Mouse (Mus musculus): ENCODE data around the gene Tnks1bp1. TPM values are rescaled to one million over a fixed set of nuclear protein-coding genes. Genes with fewer than 3 reads are reported as not detected.

The Tnks1bp1 gene
- polyA plus RNA-seq, 1 experiment from 2014 or later = 21.8 TPM

GRCm38 (mm10) chr2:85007729-85008128 lies 40.1 kb upstream of the Tnks1bp1 start:
- ATAC-seq (replicated peaks; ENCODE audit: low FRiP score, low read depth) (no peak; the same call in 1 of the 2 replicates), DNase-seq (ENCODE audit: low spot score) (peak; percentile 54)
- WGBS = 26% methylated on average over 4 of the region's 4 CpGs
- H3K4me1 ChIP-seq (replicated peaks; ENCODE audit: insufficient read depth, low read length) = no peaks in the 10 kb centered on the region
- no peak overlapping the region for H3K4me3 ChIP-seq (replicated peaks; ENCODE audit: low read depth, low read length)
- no peaks in the 10 kb centered on the region for H3K36me3 ChIP-seq (ENCODE audit: insufficient read depth, low read length)
- H3K9me3 ChIP-seq (replicated peaks; ENCODE audit: low read length) = no peaks in the 10 kb centered on the region
- TF ChIP-seq CTCF (IDR thresholded peaks at IDR 0.05; ENCODE audit: low read depth) = peak; percentile 73
- no peak overlapping the region for H3K9ac ChIP-seq (ENCODE audit: low read depth, low read length)
- no peaks in the 10 kb centered on the region for H3K27me3 ChIP-seq (ENCODE audit: insufficient read depth, low read length)
- H3K27ac ChIP-seq = no peak overlapping the region
- no peak overlapping the region for H3K4me2 ChIP-seq (ENCODE audit: low read length)

- Histone ChIP-seq H3K9ac (ENCODE audit: low read depth, low read length) (no peak overlapping the region), H3K27me3 (ENCODE audit: insufficient read depth, low read length) (no peaks in the 10 kb centered on the region), H3K36me3 (ENCODE audit: insufficient read depth, low read length) (no peaks in the 10 kb centered on the region), H3K4me1 (replicated peaks; ENCODE audit: insufficient read depth, low read length) (no peaks in the 10 kb centered on the region), H3K4me3 (replicated peaks; ENCODE audit: low read depth, low read length) (no peak overlapping the region), H3K27ac (no peak overlapping the region), H3K4me2 (ENCODE audit: low read length) (no peak overlapping the region), H3K9me3 (replicated peaks; ENCODE audit: low read length) (no peaks in the 10 kb centered on the region)
- 50% methylated on average over 2 of the region's 2 CpGs for WGBS
- no peak for DNase-seq (ENCODE audit: low spot score)
- TF ChIP-seq CTCF (IDR thresholded peaks at IDR 0.05; ENCODE audit: low read depth) = no peak
- no peak for ATAC-seq (replicated peaks; ENCODE audit: low FRiP score, low read depth)
Measured at GRCm38 (mm10) chr2:85009212-85009611, 38.6 kb upstream of the Tnks1bp1 start.

- no peak overlapping the region for H3K4me2 ChIP-seq (ENCODE audit: low read length)
- H3K4me1 ChIP-seq (replicated peaks; ENCODE audit: insufficient read depth, low read length) = no peaks in the 10 kb centered on the region
- H3K9ac ChIP-seq (ENCODE audit: low read depth, low read length) = no peak overlapping the region
- H3K27ac ChIP-seq = no peak overlapping the region
- DNase-seq (ENCODE audit: low spot score) (peak; percentile 49), ATAC-seq (replicated peaks; ENCODE audit: low FRiP score, low read depth) (no peak)
- no peaks in the 10 kb centered on the region for H3K27me3 ChIP-seq (ENCODE audit: insufficient read depth, low read length)
- H3K9me3 ChIP-seq (replicated peaks; ENCODE audit: low read length) = no peaks in the 10 kb centered on the region
- 35% methylated on average over 9 of the region's 9 CpGs for WGBS
- TF ChIP-seq CTCF (IDR thresholded peaks at IDR 0.05; ENCODE audit: low read depth) = no peak
- H3K4me3 ChIP-seq (replicated peaks; ENCODE audit: low read depth, low read length) = no peak overlapping the region
- no peaks in the 10 kb centered on the region for H3K36me3 ChIP-seq (ENCODE audit: insufficient read depth, low read length)
Measured at GRCm38 (mm10) chr2:85011906-85012604, 35.8 kb upstream of the Tnks1bp1 start.

GRCm38 (mm10) chr2:85012679-85013078 lies 35.1 kb upstream of the Tnks1bp1 start:
- Histone ChIP-seq H3K4me3 (replicated peaks; ENCODE audit: low read depth, low read length) (no peak overlapping the region), H3K36me3 (ENCODE audit: insufficient read depth, low read length) (no peaks in the 10 kb centered on the region), H3K4me1 (replicated peaks; ENCODE audit: insufficient read depth, low read length) (no peaks in the 10 kb centered on the region), H3K27ac (no peak overlapping the region), H3K4me2 (ENCODE audit: low read length) (no peak overlapping the region), H3K27me3 (ENCODE audit: insufficient read depth, low read length) (no peaks in the 10 kb centered on the region), H3K9me3 (replicated peaks; ENCODE audit: low read length) (no peaks in the 10 kb centered on the region), H3K9ac (ENCODE audit: low read depth, low read length) (no peak overlapping the region)
- ATAC-seq (replicated peaks; ENCODE audit: low FRiP score, low read depth) = no peak
- DNase-seq (ENCODE audit: low spot score) = no peak
- no peak for TF ChIP-seq CTCF (IDR thresholded peaks at IDR 0.05; ENCODE audit: low read depth)
- 82% methylated on average over 14 of the region's 14 CpGs for WGBS

GRCm38 (mm10) chr2:85013826-85014587 lies 33.8 kb upstream of the Tnks1bp1 start:
- H3K9me3 ChIP-seq (replicated peaks; ENCODE audit: low read length) = no peaks in the 10 kb centered on the region
- no peak for DNase-seq (ENCODE audit: low spot score)
- TF ChIP-seq CTCF (IDR thresholded peaks at IDR 0.05; ENCODE audit: low read depth) = 0 out of 2 replicates have a peak, but pooled peaks have one; percentile 7
- ATAC-seq (replicated peaks; ENCODE audit: low FRiP score, low read depth) = no peak
- H3K4me2 ChIP-seq (ENCODE audit: low read length) = no peak overlapping the region
- no peak overlapping the region for H3K9ac ChIP-seq (ENCODE audit: low read depth, low read length)
- no peaks in the 10 kb centered on the region for H3K36me3 ChIP-seq (ENCODE audit: insufficient read depth, low read length)
- H3K27ac ChIP-seq = no peak overlapping the region
- WGBS = 74% methylated on average over 5 of the region's 5 CpGs
- H3K27me3 ChIP-seq (ENCODE audit: insufficient read depth, low read length) = no peaks in the 10 kb centered on the region
- H3K4me1 ChIP-seq (replicated peaks; ENCODE audit: insufficient read depth, low read length) = no peaks in the 10 kb centered on the region
- H3K4me3 ChIP-seq (replicated peaks; ENCODE audit: low read depth, low read length) = no peak overlapping the region

GRCm38 (mm10) chr2:85014588-85014982 lies 33.2 kb upstream of the Tnks1bp1 start:
- Histone ChIP-seq H3K27me3 (ENCODE audit: insufficient read depth, low read length) (no peaks in the 10 kb centered on the region), H3K4me2 (ENCODE audit: low read length) (no peak overlapping the region), H3K27ac (no peak overlapping the region), H3K9me3 (replicated peaks; ENCODE audit: low read length) (no peaks in the 10 kb centered on the region), H3K4me3 (replicated peaks; ENCODE audit: low read depth, low read length) (no peak overlapping the region), H3K36me3 (ENCODE audit: insufficient read depth, low read length) (no peaks in the 10 kb centered on the region), H3K9ac (ENCODE audit: low read depth, low read length) (no peak overlapping the region), H3K4me1 (replicated peaks; ENCODE audit: insufficient read depth, low read length) (no peaks in the 10 kb centered on the region)
- no peak for TF ChIP-seq CTCF (IDR thresholded peaks at IDR 0.05; ENCODE audit: low read depth)
- no peak for ATAC-seq (replicated peaks; ENCODE audit: low FRiP score, low read depth)
- no peak for DNase-seq (ENCODE audit: low spot score)
- 32% methylated on average over 3 of the region's 3 CpGs for WGBS

Measured in kidney, postnatal 0 days (tissue).